Mouse (Mus musculus) stomach, postnatal 0 days (tissue): ENCODE results near the gene Ifit1bl2. TPM values are rescaled to one million over a fixed set of nuclear protein-coding genes. Genes with fewer than 3 reads are reported as not detected.

Experiments
- ATAC-seq: fragments of 200-750 bp; cut with Nextera tagmentation; 2 replicates; pipeline ENCODE4 v1.8.0; 2017; ENCODE audit not compliant: low FRiP score, low TSS enrichment
- DNase-seq: peaks from one replicate; pipeline ENCODE4 v3.0.0-alpha.2; 2016; ENCODE audit warnings: low spot score
- H3K27ac ChIP-seq: fragments of 300-500 bp; sonication (generic); replicated peaks from 2 replicates; pipeline ENCODE4 v1.5.1; 2014; ENCODE audit warnings: mild to moderate bottlenecking, control low read depth
- H3K27me3 ChIP-seq: fragments of 300-500 bp; sonication (generic); 2 replicates; pipeline ENCODE4 v1.6.1; 2014; ENCODE audit warnings: low read length; ENCODE audit not compliant: control insufficient read depth, insufficient read depth
- H3K36me3 ChIP-seq: fragments of 300-500 bp; sonication (generic); 2 replicates; pipeline ENCODE4 v1.6.1; 2014; ENCODE audit warnings: low read length, mixed read lengths; ENCODE audit not compliant: control insufficient read depth, insufficient read depth
- H3K4me1 ChIP-seq: fragments of 300-500 bp; sonication (generic); replicated peaks from 2 replicates; pipeline ENCODE4 v1.6.1; 2014; ENCODE audit warnings: antibody characterized with exemption; ENCODE audit not compliant: control insufficient read depth, insufficient read depth
- H3K4me2 ChIP-seq: fragments of 300-500 bp; sonication (generic); replicated peaks from 2 replicates; pipeline ENCODE4 v1.6.1; 2014; ENCODE audit warnings: low read depth, mild to moderate bottlenecking, control low read depth, moderate library complexity
- H3K4me3 ChIP-seq: fragments of 300-500 bp; sonication (generic); 2 replicates; pipeline ENCODE4 v1.5.1; 2014; ENCODE audit warnings: low read depth, low read length, control low read depth
- H3K9ac ChIP-seq: fragments of 300-500 bp; sonication (generic); 2 replicates; pipeline ENCODE4 v1.6.1; 2014; ENCODE audit warnings: mild to moderate bottlenecking, low read length, control low read depth, mixed read lengths
- H3K9me3 ChIP-seq: fragments of 300-500 bp; sonication (generic); 2 replicates; pipeline ENCODE4 v1.6.1; 2016; ENCODE audit warnings: low read length; ENCODE audit not compliant: control insufficient read depth
- CTCF ChIP-seq: IDR thresholded peaks from 2 replicates; pipeline ENCODE4 v1.5.1; 2016; ENCODE audit warnings: antibody characterized with exemption, low read depth, mild to moderate bottlenecking, moderate library complexity
- EP300 ChIP-seq: optimal IDR thresholded peaks from 2 replicates; pipeline ENCODE3; 2016; ENCODE audit warnings: antibody characterized with exemption
- WGBS: fragments of 180-500 bp; shearing (Covaris S2); extraction: QIAGEN DNeasy Blood & Tissue Kit; methylation state at CpG from one replicate; pipeline ENCODE4 v1.1.7; 2014; 5-methylcytosine and 5-hydroxymethylcytosine counted together
- polyA plus RNA-seq: library from polyadenylated mRNA; unstranded; fragments of >200 nt; fragmentation: Nextera tagmentation; extraction: Ambion mirVana; gene quantifications from 2 replicates; pipeline ENCODE4 v1.2.1, GENCODE M21; 2015

The Ifit1bl2 gene
- polyA plus RNA-seq, 1 experiment from 2014 or later, result 0.10 TPM

DNA sequence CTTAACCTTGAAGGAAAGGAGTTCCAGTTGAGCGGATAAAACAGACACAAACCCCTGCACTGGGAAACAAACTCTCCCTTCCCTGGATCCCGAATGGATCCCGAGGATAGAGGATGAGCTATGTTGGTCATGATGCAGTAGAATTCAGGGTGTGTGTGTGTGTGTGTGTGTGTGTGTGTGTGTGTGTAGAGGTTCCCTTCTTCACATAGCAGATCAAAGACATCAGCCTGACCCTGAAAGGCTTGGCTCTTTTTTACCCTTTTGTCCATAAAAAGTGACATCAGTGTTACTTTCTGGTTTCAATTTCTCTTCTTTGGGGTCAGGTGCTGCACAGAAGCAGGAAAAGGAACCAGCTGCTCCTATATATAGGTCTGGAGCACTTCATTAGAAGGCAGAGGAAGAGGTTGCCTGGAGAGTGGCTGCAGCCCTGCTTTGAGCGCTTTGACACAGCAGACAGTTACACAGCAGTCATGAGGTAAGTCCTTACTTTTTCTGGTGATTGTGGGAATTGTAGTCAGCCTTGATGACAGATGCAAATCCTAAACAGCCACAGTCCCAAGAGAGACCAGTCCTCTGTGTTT lies 70.6 kb downstream of the Ifit1bl2 start:
- ATAC-seq (no peak), DNase-seq (no peak)

DNA sequence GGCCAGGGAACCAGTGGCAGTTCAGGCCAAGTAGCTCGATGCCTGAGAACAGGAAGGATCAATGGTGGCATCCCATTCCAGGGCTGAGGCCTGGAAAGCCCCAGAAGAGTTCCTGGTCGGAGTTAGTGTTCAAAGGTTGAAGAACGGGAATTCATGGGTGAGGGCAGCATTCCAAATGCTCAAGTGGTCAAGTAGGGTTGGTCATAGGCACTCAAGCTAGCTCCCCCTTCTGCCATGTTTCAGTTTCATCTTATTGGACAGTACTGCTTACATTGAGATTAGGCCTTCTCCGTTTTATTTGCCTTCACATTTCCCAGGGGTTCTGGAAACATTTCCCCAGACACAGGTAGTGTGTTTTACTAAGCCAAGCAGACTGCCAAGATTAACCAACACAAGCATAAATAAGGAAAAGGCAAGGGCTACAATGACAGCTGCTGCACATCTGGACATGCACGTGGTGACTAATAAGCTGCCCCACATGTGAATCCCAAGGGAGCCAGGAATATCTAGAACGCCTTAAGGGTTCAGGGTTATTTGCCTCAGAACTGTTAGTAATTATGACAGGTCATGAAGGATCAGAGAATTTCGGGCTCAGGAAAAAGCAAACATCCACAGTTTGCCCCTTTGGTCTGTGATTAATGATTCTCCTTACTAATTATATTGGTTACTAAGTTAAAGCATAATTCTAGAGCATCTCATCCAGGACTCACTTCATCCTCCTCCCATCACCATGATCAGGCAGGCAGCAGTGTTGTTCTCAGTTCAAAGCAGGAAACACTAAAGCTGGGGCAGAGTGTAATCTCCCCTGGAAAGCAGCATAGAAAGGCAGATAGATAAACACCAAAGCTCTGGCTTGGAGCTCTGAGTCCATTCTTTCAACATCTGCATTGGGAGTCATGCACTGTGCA lies 71.3 kb downstream of the Ifit1bl2 start:
- DNase-seq (no peak), ATAC-seq (no peak)
- no peak for TF ChIP-seq EP300
- TF ChIP-seq CTCF, result no peak
- Histone ChIP-seq H3K27ac (no peak overlapping the region), H3K9me3 (no peaks in the 10 kb centered on the region), H3K4me3 (no peak overlapping the region), H3K27me3 (no peaks in the 10 kb centered on the region), H3K4me2 (no peak overlapping the region), H3K36me3 (no peaks in the 10 kb centered on the region), H3K4me1 (no peaks in the 10 kb centered on the region), H3K9ac (no peak overlapping the region)
- WGBS, result 51% methylated on average over 7 of the region's 7 CpGs

More for the DNA sequence above, 70.6 kb downstream of the Ifit1bl2 start:
- no peak overlapping the region for H3K27ac ChIP-seq
- no peak overlapping the region for H3K9ac ChIP-seq
- 76% methylated on average over 4 of the region's 4 CpGs for WGBS
- H3K27me3 ChIP-seq, result no peaks in the 10 kb centered on the region
- H3K4me2 ChIP-seq, result no peak overlapping the region
- TF ChIP-seq EP300, result no peak
- no peak for TF ChIP-seq CTCF
- H3K4me1 ChIP-seq, result no peaks in the 10 kb centered on the region
- no peaks in the 10 kb centered on the region for H3K36me3 ChIP-seq
- no peaks in the 10 kb centered on the region for H3K9me3 ChIP-seq
- H3K4me3 ChIP-seq, result no peak overlapping the region

Other genes starting within 250 kb of the Ifit1bl2 start
- gene Ch25h, start 165.6 kb downstream of the Ifit1bl2 start, polyA plus RNA-seq, result 3.7 and 4.6 TPM in 2 replicates
- 18.1 and 19.1 TPM in 2 replicates for gene Lipa, start 113.3 kb downstream of the Ifit1bl2 start, polyA plus RNA-seq
- gene Ifit2, start 90.0 kb downstream of the Ifit1bl2 start, polyA plus RNA-seq, result 2.3 and 2.5 TPM in 2 replicates
- 2.5 and 2.7 TPM in 2 replicates for gene Ifit3, start 57.2 kb downstream of the Ifit1bl2 start, polyA plus RNA-seq
- 8.7 and 8.8 TPM in 2 replicates for gene Ifit1bl1, start 38.8 kb downstream of the Ifit1bl2 start, polyA plus RNA-seq
- 0.61 and 0.74 TPM in 2 replicates for gene Ifit3b, start 32.8 kb downstream of the Ifit1bl2 start, polyA plus RNA-seq
- gene Ifit1, start 128 bp upstream of the Ifit1bl2 start, polyA plus RNA-seq, result 2.1 and 2.4 TPM in 2 replicates
- gene Slc16a12, start 106.5 kb upstream of the Ifit1bl2 start, polyA plus RNA-seq, result 0.63 and 0.74 TPM in 2 replicates
- 3.9 and 4.3 TPM in 2 replicates for gene Pank1, start 238.7 kb upstream of the Ifit1bl2 start, polyA plus RNA-seq